14 mouse cellular contexts compared by ENCODE assay signal in the genomic region with DNA sequence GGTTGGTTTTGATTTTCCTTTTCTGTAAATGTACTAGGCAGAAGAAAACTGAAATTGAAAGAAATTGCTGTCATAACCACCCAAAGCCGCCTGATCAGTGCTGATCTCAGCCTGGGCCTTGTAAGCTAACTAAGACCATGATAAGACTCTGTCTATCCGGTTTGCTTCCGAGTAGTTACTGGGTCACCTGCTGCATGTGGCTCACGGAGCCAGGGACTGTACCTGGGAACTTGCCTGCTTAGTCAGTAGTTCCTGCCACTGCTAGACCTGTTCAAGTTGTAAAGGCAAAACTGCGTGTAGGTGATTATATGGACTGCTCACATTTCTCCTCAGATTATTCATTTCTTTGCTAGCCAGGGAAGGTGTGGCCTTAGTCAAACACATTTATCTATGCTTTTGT.
"Had no signal": no experiment of that assay in that cellular context is flagged by ENCODE, and none has a peak within 500 bp of the region (broad histone marks: within the 10 kb centered on the region; RNA-seq: fewer than 3 reads in every experiment).

No protein-coding gene starts in this region.

- DNase-seq: kidney, adult 8-10 months; kidney, postnatal 36 days; lung, embryonic 14.5 days; lung, postnatal 10 days; lung, postnatal 4 days; retina, postnatal 1 day; right cerebral cortex, postnatal 14 days; spleen, adult 18-20 months; thymus, adult 18-20 months; thymus, postnatal 14 days had no signal

- H3K36me3 ChIP-seq: limb, embryonic 15.5 days; liver, embryonic 12.5 days; midbrain, embryonic 10.5 days had no signal

- H3K4me3 ChIP-seq: limb, embryonic 15.5 days; liver, embryonic 12.5 days; midbrain, embryonic 10.5 days had no signal

- H3K27me3 ChIP-seq: limb, embryonic 15.5 days; liver, embryonic 12.5 days had no signal

- H3K27ac ChIP-seq: kidney, postnatal 0 days; limb, embryonic 15.5 days; liver, embryonic 12.5 days; midbrain, embryonic 10.5 days had no signal

- H3K4me1 ChIP-seq: limb, embryonic 15.5 days; liver, embryonic 12.5 days; midbrain, embryonic 10.5 days had no signal
